Mouse (Mus musculus) central nervous system, embryonic 14 days (tissue): ENCODE data around the gene Olfr26. TPM values are rescaled to one million over a fixed set of nuclear protein-coding genes. Genes with fewer than 3 reads are reported as not detected.

Experiments
- polyA plus RNA-seq: library from polyadenylated mRNA; depleted of rRNA; stranded (reverse); fragments of >200 nt; gene quantifications from 2 replicates; pipeline ENCODE4 v1.2.3, GENCODE M21; 2012; rRNA removed

The Olfr26 gene
- polyA plus RNA-seq: not detected in 2 replicates

DNA sequence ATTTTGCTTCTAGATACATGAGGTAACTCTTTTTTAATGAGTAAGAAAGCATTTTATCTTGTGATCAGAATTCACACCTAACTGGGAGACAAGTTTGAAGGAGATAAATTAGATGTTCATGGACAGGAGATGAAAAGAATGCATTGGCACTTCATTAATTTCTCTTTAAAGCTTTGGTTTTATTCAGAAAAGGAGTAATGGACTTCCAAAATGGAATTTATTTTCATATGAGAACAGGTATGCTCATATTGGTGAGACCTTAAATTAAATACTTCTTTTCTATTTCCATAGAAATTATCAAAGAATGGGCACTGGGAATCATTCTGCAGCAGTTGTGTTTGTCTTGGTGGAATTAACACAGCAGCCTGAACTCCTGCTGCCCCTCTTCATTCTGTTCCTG, at the start of gene Olfr26:
Gene Olfr26, plus strand, starts transcription at position 301 of the 400 bp plus-strand sequence.

DNA sequence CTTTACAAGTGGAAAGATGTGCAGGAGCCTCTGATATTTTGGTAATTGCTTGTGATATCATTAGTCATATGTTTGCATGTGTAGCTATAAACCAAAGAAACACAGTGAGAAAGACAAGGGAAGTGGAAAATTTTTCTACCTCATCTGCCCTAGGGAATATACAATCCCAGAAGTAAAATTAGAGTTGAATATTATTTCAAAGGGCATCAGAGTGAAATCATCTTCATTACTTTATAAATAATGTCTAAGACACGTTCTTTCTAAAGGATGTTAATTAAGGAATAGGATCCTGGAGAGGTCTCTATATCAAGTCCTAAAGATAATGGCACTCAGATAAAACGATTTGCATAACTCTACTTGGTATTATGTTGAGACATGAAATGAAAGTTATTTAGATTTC, 40.5 kb upstream of the Olfr26 start, which contains the start of gene Olfr922:
Gene Olfr922, plus strand, starts transcription at position 301 of the 400 bp plus-strand sequence.

DNA sequence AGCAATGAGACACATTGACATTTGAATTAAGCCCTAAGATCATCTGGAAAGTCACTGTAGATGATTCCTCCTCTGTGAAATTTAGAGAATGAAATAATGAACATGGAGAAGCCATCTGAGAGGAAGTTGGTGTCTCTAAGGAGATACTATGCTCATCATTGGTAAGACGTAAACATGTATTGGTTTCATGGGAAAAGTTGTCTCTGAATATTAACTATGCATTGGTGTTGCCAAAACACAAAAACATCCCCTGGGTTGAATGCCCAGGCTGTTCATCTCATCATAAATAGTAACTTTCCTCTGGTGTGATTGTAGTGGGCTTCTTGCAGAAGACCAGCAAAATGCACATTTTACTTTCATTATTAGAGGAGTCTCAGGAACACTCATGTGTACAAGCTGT, 28.6 kb upstream of the Olfr26 start, which contains the start of gene Olfr923:
Gene Olfr923, plus strand, starts transcription at position 301 of the 400 bp plus-strand sequence.

DNA sequence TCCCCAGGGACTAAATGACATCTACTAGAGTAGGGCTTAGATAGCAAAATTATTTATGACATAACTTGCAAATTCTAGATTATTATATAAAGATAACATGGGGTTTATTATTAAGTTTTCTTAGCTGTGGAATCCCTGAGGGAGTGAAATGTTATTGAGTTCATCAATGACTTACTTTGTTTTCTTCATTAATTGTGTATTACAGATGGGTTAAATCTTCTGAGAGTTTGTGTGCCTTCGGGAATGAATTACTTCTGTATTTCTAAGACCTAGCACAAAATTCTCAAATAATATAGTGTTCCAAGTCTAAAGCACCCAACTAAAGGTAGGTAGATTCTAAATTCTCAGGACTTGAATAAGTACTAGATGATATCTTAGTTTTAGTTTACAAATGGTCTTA, 10.7 kb upstream of the Olfr26 start, which contains the start of gene Olfr924:
Gene Olfr924, plus strand, starts transcription at position 301 of the 400 bp plus-strand sequence.

DNA sequence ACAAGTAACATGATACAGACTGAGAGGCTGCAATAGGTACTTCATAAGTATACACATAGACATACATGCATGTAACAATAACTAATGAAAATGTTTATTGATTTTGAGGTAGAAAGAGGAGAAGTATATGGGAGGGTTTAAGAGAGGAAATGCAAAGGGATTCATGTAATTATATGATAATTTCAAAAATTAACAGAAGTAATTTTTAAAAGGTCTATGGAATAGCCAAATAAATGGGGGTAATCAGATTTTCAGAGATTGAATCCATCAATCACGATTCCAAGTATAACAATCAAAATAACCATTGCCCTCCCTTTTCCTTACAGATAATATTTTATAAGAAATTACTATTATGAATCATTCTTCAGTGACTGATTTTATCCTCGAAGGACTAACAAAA, 22.0 kb downstream of the Olfr26 start, which contains the start of gene Olfr926:
Gene Olfr926, plus strand, starts transcription at position 301 of the 400 bp plus-strand sequence.

Other genes with a start within 250 kb of the Olfr26 start
- not detected in 2 replicates for gene Olfr914, start 250.0 kb upstream of the Olfr26 start, polyA plus RNA-seq
- gene Olfr916, start 195.2 kb upstream of the Olfr26 start, polyA plus RNA-seq: not detected in 2 replicates
- not detected in 2 replicates for gene Olfr917, start 189.2 kb upstream of the Olfr26 start, polyA plus RNA-seq
- not detected in 2 replicates for gene Olfr918, start 180.5 kb upstream of the Olfr26 start, polyA plus RNA-seq
- not detected in 2 replicates for gene Olfr919, start 151.4 kb upstream of the Olfr26 start, polyA plus RNA-seq
- gene Vwa5a, start 136.8 kb upstream of the Olfr26 start, polyA plus RNA-seq: 6.4 and 8.9 TPM in 2 replicates
- 0.04 and 0.05 TPM in 2 replicates for gene Olfr920, start 102.8 kb upstream of the Olfr26 start, polyA plus RNA-seq
- not detected in 2 replicates for gene Olfr921, start 82.0 kb upstream of the Olfr26 start, polyA plus RNA-seq
- gene Olfr922, start 40.4 kb upstream of the Olfr26 start, polyA plus RNA-seq: not detected in 2 replicates
- gene Olfr923, start 28.5 kb upstream of the Olfr26 start, polyA plus RNA-seq: not detected in 2 replicates
- gene Olfr924, start 10.6 kb upstream of the Olfr26 start, polyA plus RNA-seq: not detected in 2 replicates
- gene Olfr926, start 22.1 kb downstream of the Olfr26 start, polyA plus RNA-seq: not detected in 2 replicates
- not detected in 2 replicates for gene Olfr930, start 74.7 kb downstream of the Olfr26 start, polyA plus RNA-seq
- not detected in 2 replicates for gene Olfr933, start 117.3 kb downstream of the Olfr26 start, polyA plus RNA-seq
- not detected in 2 replicates for gene Olfr934, start 133.3 kb downstream of the Olfr26 start, polyA plus RNA-seq
- gene Olfr935, start 144.6 kb downstream of the Olfr26 start, polyA plus RNA-seq: not detected in 2 replicates
- gene Olfr146, start 168.3 kb downstream of the Olfr26 start, polyA plus RNA-seq: not detected in 2 replicates
- not detected in 2 replicates for gene Olfr937, start 209.9 kb downstream of the Olfr26 start, polyA plus RNA-seq
- not detected in 2 replicates for gene Olfr938, start 223.8 kb downstream of the Olfr26 start, polyA plus RNA-seq